Mouse (Mus musculus) heart, adult 11 months (tissue): ENCODE measurements around the gene Fbxo42.

Source experiments
- DNase-seq: peaks from one replicate; pipeline ENCODE4 v3.0.0; 2022

Fbxo42 gene

GRCm38 (mm10) chr4:141147112-141148008, at the start of gene Fbxo42:
TSS of gene Fbxo42 (plus strand) at chr4:141147913.
- peak; percentile 99 for DNase-seq

- no peak for DNase-seq
Observed at GRCm38 (mm10) chr4:141098935-141099334, 48.8 kb upstream of the Fbxo42 start.

- no peak for DNase-seq
Observed at GRCm38 (mm10) chr4:141099956-141100355, 47.8 kb upstream of the Fbxo42 start.

GRCm38 (mm10) chr4:141101291-141101690, 46.4 kb upstream of the Fbxo42 start:
- no peak for DNase-seq

GRCm38 (mm10) chr4:141101855-141102254, 45.9 kb upstream of the Fbxo42 start:
- DNase-seq, result no peak

- no peak for DNase-seq
Observed at GRCm38 (mm10) chr4:141106526-141107183, 41.1 kb upstream of the Fbxo42 start.

GRCm38 (mm10) chr4:141108196-141108732, 39.4 kb upstream of the Fbxo42 start:
- DNase-seq, result no peak

GRCm38 (mm10) chr4:141113831-141114230, 33.9 kb upstream of the Fbxo42 start:
- DNase-seq, result peak; percentile 92

- DNase-seq, result peak; percentile 94
Observed at GRCm38 (mm10) chr4:141114521-141114981, 33.2 kb upstream of the Fbxo42 start.

GRCm38 (mm10) chr4:141115398-141115797, 32.3 kb upstream of the Fbxo42 start:
- no peak for DNase-seq

GRCm38 (mm10) chr4:141118691-141119090, 29.0 kb upstream of the Fbxo42 start:
- DNase-seq, result no peak

- DNase-seq, result no peak
Observed at GRCm38 (mm10) chr4:141120700-141121099, 27.0 kb upstream of the Fbxo42 start.

- DNase-seq, result no peak
Observed at GRCm38 (mm10) chr4:141122663-141123062, 25.1 kb upstream of the Fbxo42 start.

GRCm38 (mm10) chr4:141123065-141123464, 24.6 kb upstream of the Fbxo42 start:
- no peak for DNase-seq

GRCm38 (mm10) chr4:141129190-141129710, 18.5 kb upstream of the Fbxo42 start:
- DNase-seq, result no peak

GRCm38 (mm10) chr4:141130704-141131342, 16.9 kb upstream of the Fbxo42 start:
- DNase-seq, result no peak

GRCm38 (mm10) chr4:141131531-141132061, 16.1 kb upstream of the Fbxo42 start:
- DNase-seq, result no peak

GRCm38 (mm10) chr4:141132191-141132590, 15.5 kb upstream of the Fbxo42 start:
- peak; percentile 85 for DNase-seq

- no peak for DNase-seq
Observed at GRCm38 (mm10) chr4:141133227-141133626, 14.5 kb upstream of the Fbxo42 start.

GRCm38 (mm10) chr4:141134031-141134441, 13.7 kb upstream of the Fbxo42 start:
- DNase-seq, result no peak

GRCm38 (mm10) chr4:141134751-141135530, 12.8 kb upstream of the Fbxo42 start:
- DNase-seq, result peak; percentile 95

- DNase-seq, result no peak
Observed at GRCm38 (mm10) chr4:141136126-141136525, 11.6 kb upstream of the Fbxo42 start.
